Mouse (Mus musculus): ENCODE data around the gene Ddx31.

The Ddx31 gene

DNA sequence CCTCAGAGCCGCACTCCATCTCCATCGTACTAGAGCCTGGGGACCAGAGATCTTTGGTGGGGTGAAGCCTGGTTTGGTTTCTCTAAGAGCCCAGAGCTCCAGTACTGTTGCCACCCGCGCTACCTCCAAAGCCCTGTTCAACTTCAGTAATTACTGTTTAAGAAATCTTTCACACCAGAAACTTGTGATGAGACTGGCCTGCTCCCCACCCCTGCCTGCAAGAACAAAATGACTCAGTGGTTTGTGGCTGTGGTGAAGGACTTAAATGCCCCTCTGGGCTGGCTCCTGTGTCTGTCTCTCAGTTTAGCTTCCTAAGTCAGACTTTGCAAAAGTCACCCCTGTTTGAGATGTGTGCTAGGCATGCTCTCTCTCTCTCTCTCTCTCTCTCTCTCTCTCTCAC lies 72.8 kb downstream of the Ddx31 start:
- no peak for DNase-seq

- DNase-seq: no peak
These were observed 73.9 kb downstream of the Ddx31 start for GRCm38 (mm10) chr2:28914121-28914520.

GRCm38 (mm10) chr2:28915104-28915738 lies 75.0 kb downstream of the Ddx31 start:
- DNase-seq: peak; percentile 9

- peak; percentile 95 for DNase-seq
These were observed 75.7 kb downstream of the Ddx31 start for GRCm38 (mm10) chr2:28915768-28916512.

DNA sequence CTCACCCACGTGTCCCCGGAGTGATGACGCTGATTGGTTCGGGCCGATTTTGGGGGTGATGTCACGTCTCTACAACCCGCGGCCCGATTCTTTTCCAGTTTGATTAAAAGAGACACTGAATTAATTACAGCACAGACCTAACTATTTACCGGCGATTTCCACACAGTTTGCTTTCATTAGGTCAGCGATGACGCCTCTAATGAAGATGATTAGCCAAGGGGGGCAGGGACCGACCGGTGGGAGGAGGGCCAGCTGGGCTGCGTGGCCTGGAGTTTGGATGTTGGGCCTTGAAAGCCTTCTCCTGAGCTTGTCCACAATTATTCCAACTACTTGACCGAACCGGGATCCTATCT lies 76.3 kb downstream of the Ddx31 start, which contains the start of gene Barhl1:
Gene Barhl1, minus strand, starts transcription at position 156 of the 353 bp plus-strand sequence.
- DNase-seq: no peak

DNA sequence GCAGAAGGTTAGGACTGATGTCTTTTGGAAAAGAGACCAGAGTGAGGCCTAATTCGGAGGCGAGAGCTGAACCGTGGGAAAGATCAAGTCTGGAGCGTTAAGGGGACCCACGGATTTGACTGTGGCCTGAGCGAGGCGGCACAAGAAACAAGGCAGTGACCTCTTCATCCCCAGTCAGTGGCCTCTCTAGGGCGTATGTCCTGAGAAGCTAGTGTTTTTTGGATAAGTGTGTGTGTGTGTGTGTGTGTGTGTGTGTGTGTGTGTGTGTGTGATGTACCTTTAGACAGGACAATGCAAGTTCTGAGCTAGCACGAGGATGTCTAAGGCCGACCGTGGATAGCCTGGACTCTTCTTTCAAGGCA lies 76.9 kb downstream of the Ddx31 start:
- DNase-seq: no peak

- DNase-seq: no peak
These were observed 77.5 kb downstream of the Ddx31 start for GRCm38 (mm10) chr2:28917518-28918361.

GRCm38 (mm10) chr2:28919001-28919400 lies 78.8 kb downstream of the Ddx31 start:
- no peak for DNase-seq

GRCm38 (mm10) chr2:28923912-28924311 lies 83.7 kb downstream of the Ddx31 start:
- DNase-seq: peak; percentile 24

DNA sequence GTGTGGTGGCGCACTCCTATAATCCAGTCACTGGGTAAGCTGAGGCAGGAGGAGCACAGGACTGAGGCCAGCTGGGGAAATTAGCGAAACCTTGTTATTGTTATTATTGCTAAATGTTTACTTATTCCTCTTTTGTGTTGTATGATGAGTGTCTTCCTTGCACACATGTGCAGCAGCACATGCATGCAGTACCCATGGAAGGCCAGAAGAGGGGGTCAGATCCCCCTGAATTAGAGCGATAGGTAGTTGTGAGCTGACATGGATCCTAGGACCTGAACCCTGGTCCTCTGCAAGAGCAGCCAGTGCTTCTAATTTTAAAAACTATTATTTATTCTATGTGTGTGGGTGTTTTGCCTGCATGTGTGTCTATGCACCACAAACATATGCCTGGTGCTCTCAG lies 90.4 kb downstream of the Ddx31 start:
- no peak for DNase-seq

DNA sequence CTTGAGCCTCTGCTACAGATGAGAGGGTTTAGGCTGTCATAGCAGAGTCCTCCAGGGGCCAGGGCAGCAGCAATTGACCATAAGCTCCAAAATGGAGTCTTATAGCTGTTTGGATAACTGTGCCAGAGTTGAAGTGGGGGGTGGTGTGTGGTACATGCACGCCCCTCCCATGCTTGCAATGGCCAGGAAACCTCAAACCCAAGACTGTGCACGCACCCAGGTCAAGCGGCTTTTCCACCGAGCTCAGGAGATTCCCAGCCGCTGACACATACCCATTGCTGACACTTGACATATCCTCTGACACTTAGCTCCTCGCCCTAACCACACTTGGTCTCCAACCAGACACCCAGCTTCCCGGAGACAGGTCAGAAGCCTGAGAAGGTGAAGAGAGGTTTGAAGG lies 98.8 kb downstream of the Ddx31 start:
- no peak for DNase-seq

DNA sequence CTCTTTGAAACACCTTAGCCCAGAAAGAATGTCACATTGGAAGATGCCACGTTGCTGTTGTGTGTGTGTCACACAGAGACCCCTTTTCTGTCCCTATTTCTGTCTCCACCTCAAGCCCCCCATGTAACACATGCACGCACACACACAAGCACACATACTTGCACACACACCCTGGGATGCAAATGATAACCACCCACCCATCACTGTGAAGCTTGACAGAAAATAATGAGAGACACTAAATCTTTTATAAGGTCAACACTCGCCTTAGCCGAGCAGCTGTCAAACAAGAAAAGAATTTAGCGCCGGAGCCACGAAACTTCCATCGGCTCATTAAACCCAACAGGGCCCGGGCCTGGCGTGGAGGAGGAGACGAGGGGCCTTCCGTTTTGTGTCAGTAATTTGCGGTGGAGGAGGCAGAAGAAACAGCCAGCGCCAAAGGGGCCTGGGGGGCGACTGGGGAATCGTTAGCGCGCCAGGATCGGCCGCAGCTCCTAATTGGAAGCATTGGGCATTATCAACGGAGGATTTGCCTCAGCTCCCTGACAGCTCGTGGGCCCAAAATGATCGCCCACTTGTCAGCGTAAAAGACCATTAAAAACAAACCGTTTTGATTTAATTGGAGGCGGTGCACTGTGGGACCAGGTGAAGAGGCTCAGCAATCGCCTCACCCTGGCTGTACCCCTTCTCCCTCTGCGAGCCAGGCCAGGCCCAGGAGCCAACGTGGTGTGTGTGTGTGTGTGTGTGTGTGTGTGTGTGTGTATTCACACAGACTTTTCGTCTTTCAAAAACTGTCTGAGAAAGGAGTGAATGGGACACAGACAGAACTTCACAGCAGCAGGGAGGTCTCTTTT lies 103.7 kb downstream of the Ddx31 start:
- DNase-seq: no peak

DNA sequence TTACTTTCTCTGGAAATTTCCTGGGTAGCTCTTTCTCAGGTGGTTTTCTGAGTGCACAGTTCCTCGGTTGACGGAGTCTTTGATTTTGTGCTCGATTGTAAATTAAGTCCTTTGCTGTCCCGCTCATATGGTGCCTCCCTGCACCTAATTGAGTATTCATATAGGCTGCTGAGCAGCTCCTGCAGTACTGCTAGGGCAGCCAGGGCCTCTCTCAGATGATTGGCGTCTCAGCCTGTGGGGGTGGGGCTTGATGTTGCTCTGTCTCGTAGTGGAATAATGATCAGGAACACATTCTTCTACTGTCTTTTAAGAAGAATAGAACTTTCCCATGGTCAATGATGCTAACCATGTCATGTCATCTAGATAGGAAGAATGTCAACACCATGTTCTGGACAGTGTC lies 105.2 kb downstream of the Ddx31 start:
- no peak for DNase-seq

DNA sequence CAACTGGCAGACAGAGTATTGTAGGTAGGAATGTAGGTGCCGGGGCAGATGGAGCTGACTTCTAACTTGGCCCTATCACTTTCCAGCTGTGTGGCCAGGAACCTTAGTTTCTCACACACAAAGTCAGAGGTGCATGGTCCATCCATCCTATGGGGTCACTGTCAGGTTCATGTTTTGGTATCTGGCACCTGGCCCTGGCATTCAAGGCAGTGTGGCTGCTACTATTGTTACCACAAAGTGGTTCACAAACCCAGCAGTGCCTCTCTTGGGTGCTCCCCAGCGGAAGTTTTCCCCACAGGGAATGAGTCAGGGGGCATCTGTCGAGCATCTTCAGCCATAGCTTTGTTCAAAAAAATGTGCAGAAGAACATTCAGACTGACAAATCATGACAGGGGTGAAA lies 106.1 kb downstream of the Ddx31 start:
- no peak for DNase-seq

DNA sequence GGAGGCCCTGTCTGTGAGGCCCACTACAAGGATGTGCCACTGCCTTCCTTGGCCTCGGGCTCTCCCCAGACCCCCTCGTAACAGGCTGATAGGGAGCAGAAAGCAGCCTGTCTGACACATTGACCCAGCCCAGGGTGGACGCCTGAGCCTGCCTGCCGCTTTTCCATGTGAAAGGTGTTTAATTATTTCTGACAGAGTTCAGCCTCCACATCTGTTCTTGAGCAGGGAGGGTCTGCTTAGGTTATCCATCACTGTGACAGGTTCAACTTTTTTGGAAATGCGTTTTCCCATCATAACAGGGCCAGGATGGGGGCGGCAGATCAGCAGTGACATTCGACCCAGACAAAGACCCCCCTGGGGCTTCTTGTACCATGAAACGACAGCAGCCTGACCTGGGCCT lies 112.8 kb downstream of the Ddx31 start:
- DNase-seq: no peak

DNA sequence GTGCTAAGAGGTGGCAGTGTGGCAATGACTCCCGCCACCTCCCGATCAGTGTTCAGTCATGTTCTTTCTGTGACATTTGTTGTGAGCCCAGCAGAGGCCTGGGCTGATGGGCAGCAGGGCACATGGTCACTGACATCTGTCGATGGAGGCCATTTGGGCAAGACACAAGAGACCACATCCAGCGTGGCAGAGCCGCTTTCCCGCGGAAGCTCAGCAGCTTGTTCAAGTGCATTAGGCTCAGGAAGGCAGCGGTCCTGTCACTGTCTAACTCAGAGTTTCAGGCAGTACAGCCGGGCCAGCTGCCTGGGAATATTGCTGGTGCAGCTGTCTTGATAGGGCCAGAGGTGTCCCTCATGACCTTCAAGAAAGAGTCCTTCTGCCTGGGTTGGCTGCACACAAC lies 114.4 kb downstream of the Ddx31 start:
- DNase-seq: no peak

Measured in thymus, postnatal 14 days (tissue).